Mouse (Mus musculus): ENCODE data around the gene Plekhg2.

Gene Plekhg2

DNA sequence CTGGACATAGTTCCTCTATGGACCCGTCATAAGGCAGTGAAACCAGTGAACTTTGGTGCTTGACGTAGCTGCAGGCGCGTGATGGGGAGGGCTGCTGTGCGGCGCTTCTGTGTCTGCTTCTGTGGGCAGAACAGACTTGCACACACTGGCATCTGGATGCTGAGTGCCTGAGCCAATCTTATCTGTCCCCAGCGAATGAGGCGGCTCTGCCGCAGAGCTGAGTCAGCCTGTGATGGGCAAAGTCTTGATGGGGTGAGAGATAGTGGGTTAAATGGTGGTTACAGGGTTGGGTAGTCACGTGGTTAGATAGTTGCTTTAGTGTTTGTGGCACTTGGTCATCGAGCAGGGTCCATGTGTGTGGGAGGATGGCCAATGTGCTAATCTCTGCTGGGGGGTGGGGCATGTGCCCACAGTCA, 10.6 kb upstream of the Plekhg2 start:
- no peak for DNase-seq (ENCODE audit: low spot score)

DNA sequence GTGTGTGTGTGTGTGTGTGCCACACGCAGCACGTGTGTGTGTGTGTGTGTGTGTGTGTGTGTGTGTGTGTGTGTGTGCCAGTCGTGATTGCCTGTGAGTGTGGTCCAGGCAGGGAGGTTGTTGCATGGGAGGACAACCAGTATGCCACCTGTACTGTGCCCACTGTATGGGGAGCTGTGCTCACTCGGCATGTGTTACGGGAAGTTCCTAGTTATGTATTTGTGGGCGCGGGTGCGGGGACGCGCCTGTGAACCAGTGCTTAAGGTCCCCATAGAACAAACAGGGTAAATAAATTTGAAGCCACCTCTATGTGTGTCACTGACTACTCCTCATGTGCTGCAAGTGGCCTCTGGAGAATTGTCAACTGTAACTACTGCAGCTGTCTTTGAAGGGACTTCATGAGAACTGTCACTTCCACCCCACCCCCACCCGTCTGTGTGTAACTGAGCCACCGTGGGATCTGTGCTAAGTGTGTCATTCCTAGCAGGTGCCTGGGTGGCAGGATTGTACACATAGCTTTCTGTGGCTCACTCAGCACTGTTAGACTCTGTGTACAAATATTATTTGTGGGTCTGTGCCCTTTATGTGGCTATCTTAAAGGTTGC, 10.1 kb upstream of the Plekhg2 start:
- no peak for DNase-seq (ENCODE audit: low spot score)

DNA sequence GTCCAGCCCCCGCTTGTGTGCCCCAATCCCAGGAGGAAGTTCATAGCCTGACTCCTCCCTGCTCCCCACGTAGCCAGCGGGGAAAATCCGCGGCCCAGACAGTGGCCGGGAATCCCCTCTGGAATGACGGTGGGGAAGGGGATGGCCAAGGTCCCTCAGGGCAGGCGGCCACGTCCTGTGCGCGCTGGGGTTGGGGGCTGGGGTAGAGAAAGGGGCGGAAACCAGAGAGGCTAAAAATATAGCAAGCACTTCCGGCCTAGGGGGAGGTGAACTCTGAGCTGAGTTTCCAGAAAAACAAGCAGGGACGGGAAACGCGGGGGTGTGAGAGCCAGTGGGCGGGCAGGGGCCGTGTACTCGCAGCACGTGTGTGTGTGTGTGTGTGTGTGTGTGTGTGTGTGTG, 9.5 kb upstream of the Plekhg2 start:
- DNase-seq (ENCODE audit: low spot score) = peak; percentile 72

DNA sequence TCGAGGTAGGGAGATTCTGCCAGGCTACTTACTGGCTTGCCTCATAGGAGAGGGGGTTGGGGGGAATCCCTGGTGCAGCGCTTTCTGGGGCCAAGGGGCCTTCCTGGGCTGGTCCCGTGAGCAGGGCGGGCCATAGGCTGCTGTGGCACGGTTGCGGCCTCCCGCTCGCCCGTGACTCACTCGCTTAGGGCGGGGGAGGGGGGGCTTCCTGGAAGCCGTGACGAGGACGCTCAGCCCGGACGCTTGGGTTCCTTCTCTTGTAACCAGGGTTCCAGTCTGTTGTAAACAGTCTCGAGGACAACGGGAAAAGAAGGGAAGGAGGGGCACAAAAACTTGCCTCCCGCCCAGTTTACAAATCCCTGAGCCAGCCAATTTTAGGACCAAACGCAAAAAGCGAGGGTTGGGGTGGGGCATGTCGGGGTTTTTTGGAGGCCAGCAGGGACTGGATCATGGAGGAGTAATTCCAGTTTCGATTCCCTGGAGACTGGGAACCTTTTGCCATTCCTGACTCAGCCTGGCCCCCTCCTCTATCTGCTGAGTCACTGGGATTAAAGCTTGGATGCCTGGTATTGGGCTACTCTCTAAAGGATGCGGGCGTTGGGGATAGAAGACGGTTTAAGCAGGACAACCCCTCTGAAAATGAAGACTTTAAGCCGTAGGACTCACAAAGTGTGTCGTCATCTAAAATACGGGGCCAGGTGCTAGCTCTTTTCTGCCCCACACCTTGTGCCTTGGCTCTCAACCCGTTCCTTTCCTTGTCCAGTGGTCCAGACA, 8.8 kb upstream of the Plekhg2 start:
- DNase-seq (ENCODE audit: low spot score) = no peak

DNA sequence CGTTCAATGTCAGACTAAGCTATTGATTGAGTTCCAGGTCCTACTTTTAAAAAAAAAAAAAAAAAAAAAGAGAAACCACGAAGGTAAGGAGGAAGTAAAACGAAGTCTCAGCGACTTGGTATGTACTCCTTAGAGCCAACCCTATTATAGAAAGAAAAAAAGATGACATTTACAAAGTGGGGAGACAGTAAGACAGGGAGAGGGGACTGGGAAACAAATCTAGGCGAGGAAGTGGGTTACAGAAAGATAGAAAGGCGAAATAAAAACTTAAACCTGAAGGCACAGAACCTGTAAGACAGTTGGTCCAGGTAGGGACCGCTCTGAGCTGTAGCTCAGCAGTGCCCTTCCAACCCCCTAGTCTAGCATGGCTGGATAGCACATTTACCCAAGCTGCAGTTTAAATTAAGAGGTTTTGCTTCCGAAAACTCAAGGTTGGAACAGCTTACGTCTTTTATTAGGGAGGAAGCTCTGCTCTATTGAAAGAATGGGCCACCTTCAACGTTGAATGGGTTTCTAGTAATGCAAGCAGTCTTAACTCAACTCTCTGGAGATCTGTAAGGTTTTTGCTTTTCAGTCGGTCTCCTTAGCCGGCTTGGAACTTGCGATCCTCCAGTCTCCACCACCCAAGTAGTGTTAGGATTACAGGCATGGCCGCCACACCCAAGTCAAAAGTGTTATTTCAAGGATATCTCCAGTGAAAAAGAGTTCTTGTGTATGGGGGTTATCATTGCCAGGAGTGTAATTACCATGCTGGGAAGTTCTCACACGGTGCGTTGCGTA, 8.0 kb upstream of the Plekhg2 start, which contains the start of gene Zfp36:
Gene Zfp36 (minus strand): TSS at position 17 of the 780 bp plus-strand sequence.
- no peak for DNase-seq (ENCODE audit: low spot score)

DNA sequence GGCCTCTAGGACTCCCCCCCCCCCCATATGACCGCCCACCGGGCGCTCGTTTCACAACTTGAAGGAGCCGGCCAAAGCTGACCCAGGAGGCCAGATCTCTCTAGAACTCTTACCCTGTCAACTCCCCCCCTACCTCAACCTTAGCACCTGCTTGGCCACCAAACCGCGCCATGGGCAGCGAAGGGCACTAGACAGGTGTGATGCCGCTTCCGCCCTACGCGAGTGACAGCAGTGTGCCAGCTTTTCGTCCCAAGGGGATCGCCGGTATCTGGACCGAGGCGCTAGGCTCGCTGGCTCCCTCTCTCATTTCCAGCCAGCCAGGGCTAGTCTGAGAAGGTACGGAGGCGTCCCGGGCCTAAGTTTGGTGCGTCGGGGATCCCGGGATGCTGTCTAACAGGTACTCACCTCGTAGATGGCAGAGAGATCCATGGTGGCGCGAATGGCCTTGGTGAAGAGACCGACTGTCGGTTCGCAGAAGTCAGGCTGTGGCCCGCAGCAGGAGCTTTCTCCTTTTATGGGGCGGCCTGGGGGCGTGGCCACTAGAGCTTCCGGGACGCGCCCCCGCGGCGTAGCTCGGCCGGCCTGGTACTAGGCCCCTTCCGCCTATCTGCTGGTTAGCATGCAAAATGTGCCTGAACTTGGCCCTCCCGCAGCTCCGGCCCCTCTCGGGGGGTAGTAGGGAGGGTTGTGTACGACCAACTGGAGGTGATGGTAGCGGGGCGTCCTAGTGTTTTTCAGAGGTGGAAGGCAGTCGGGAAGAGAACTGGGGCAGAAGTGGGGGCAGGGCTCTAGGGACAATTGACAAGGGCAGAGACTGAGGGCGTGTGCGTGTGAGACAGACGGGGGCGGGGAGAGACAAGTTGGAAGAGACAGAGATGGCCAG, 6.6 kb upstream of the Plekhg2 start:
- DNase-seq (ENCODE audit: low spot score) = peak; percentile 93

DNA sequence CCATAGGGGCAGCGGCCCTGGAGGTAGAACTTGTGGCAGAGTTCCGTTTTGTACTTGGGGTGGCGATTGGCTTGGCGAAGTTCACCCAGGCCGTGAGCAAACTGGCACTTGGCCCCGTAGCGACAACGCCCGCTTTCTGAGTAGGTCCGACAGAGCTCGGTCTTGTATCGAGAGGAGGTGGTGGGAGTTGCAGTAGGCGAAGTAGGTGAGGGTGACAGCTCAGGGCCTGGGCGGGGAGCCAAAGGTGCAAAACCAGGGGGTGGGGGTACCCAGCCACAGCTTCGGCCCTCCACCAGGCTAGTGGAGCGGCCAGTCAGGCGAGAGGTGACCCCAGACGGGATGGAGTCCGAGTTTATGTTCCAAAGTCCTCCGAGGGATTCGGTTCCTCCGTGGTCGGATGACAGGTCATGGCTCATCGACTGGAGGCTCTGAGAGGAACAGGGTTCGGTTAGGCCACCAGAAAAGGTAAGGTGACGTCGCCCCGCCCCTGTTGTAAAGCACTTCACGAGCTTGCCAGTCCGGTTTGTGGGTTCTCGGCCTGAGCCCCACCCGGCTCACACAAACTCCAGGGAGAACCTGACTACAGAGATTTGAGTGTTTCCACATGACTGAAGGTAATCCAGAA, 5.8 kb upstream of the Plekhg2 start:
- DNase-seq (ENCODE audit: low spot score) = no peak

DNA sequence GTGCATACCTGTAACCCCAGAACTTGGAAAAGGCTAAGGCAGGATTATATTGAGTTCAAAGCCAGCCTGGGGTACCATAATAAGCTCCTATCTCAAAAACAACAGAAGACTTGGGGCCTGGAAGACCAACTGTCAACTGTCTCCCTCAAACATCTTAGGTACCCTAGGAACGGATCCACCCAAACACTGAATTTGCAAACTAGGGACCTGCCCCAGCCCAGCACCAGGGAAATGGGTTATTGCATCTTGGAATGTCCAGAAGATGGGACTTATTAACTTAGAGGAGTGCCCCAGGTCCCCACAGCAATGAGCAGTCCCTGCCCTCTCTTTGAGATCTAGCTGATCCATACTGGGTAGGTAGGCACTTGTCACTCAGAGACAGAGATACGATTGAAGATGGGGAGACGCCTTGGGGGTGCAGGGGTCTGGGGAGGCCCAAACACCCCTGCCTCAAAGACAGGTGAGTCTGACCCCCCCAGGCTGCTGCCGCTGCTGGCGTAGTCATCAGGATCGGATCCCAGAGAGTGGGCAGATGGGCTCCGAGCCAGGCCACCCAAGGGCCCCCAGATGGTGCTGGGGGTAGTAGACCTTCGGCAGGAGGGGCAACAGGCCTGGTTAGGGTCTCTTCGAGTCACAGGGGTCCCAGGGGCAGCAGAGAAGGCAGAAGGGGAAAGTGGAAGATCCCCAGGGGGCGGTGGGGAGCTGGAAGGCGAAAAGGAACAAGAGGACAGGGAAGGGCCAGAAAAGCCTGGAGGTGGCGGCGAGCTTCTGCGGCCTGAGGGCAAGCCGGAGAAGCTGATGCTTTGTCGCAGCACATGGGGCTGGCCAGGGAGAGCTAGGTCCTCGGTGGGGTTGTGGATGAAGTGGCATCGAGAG, 5.0 kb upstream of the Plekhg2 start:
- DNase-seq (ENCODE audit: low spot score) = no peak

DNA sequence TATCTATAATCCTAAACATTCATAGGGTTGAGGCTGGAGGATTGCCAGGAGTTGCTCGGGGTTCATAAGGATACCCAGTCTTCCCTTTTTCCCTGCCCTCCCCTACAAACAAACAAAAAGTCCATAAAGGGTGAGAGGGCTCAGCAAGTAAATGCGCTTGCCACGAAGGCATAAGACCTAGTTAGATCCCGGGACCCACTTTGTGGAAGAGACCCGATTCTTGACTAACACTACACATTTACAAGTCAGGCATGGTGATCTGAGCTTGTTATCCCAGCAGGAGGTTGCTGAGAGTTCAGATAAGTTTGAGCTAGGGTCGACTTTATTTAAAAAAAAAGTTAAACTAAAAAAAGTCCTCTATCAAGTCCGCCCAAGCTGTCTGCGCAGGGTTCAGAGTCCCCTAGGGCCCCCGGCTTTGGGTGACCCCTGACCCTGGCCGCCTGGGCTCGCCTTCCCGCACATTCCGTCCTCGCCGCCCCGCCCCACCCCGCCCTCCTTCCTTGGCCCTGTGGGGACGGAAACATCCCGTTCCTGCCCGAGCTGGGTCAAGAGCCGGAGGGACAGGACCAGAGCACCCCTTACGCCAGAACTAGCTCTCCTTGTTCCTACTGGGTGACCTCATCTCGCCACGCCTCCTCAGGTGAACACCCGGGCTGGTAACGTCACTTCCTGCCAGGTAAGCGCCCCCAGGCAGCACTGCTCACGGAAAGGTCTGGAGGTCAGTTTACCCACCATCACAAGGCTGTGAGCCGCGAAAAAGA, 3.8 kb upstream of the Plekhg2 start:
- DNase-seq (ENCODE audit: low spot score) = no peak

DNA sequence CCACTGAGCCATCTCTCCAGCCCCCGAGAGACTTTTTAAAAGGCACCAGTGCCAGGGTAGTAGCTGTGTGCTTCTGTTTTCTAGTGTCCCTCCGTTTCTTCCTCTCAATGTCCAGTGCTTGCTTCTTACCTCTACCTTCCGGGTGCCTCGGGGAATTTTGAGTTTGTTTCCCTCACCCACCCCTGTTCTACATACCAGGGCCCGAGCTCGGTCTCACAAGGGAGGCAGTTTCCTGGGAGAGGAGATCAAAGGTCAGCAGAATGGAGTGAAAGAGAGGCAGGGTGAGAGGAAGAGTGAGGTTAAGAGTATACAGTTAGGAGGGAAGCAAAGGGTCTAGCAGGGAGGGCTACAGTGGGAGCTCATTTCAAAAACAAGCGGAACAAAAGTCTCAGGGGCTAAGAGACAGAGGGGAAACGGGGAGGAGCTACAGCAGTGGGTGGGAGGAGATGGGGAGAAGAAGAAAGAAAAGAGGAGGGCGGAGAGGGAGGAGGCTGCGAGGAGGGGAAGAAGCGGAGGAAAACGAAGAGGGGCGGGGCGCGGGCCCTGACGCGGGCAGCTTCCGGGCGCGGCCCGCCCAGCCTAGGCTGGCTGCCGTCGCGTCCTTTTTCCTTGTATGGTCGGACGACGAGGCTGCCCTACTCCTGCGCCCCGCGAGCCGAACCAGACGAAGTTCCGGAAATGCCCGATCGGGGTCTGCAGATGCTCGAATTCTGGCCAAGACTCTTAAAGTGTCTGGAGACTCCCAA, 3.0 kb upstream of the Plekhg2 start:
- DNase-seq (ENCODE audit: low spot score) = peak; percentile 72

DNA sequence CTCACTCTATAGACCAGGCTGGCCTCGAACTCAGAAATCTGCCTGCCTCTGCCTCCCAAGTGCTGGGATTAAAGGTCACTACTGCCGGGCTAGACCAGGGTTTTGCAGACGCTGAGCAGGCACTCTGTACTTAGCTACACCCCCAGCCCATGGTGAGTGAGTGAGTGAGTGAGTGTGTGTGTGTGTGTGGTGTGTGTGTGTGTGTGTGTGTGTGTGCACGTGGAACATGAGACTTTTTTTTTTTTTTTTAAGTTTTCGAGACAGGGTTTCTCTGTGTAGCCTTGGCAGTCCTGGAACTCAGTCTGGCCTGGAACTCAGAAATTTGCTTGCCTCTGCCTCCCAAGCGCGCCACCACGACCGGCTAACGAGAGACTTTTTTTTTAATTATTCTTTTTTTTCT, 2.2 kb upstream of the Plekhg2 start:
- DNase-seq (ENCODE audit: low spot score) = no peak

DNA sequence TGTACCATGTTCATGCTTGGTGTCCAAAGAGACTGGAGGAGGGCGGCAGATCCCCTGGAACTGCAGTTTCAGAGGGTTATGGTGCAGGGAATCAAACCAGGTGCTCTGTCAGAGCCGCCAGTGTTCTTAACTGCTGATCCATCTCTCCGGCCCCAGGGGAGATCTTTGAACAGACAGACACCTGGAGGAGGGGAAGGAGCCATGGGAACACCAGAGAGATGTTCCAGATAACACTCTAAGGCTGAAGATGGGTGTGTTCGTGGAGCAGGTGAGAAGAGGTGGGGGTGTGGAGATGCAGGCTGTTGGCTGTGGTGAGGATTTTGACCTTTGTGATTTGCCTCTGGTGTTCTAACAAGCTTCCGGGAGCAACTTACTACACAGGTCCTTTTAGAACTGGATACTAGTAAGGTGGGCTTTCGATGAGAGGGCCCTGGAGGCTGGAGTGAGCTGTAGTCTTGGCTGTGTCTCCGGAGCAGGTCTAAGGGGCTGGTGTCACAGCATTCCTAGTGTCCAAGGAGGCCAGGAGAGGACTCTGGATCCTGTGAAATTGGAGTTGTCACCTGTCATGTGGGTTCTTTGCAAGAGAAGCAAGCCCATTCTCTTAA, 1.6 kb upstream of the Plekhg2 start:
- no peak for DNase-seq (ENCODE audit: low spot score)

DNA sequence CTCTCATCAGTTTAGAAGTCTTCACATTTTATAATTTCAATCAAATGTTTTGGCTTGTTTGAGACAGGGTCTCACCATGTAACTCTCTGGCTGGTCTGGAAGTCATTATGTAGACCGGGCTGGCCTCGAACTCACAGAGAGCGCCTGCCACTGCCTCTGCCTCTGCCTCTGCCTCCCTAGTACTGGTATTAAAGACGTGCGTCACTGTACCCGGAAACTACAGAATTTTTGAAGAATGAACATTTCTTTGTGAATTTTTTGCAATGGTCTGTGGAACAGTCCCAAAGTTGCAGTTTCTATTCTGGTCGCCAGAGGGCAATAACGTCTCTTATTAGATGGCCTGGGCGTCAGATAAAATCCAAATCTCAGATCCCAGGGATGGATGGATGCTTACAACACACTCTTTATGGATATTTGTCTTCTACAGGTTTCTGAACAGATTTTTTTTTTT, 757 bp upstream of the Plekhg2 start:
- DNase-seq (ENCODE audit: low spot score) = no peak

DNA sequence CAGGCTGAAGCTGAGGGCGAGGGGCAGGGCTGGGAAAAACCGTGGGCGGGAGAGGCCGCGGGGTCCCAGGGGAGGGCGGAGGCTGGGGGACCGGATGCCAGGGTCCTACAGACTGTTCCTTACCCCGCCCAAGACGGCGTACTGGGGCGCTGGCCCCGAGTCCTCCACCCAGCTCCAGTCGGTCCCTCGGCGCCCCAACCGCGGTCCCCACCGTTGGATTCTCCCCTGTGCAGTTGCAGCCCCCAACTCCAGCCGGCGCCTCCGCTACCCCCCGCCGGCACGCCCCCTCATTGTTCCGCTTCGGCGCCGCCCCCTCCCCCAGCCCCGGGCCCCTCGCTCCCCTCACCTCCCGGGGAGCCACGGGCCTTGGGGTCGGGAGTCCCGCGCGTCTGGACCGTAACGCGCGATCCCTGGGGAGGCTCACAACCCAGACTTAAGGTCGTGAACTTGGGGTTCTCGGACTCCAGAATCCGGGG, 847 bp downstream of the Plekhg2 start:
- peak; percentile 42 for DNase-seq (ENCODE audit: low spot score)

DNA sequence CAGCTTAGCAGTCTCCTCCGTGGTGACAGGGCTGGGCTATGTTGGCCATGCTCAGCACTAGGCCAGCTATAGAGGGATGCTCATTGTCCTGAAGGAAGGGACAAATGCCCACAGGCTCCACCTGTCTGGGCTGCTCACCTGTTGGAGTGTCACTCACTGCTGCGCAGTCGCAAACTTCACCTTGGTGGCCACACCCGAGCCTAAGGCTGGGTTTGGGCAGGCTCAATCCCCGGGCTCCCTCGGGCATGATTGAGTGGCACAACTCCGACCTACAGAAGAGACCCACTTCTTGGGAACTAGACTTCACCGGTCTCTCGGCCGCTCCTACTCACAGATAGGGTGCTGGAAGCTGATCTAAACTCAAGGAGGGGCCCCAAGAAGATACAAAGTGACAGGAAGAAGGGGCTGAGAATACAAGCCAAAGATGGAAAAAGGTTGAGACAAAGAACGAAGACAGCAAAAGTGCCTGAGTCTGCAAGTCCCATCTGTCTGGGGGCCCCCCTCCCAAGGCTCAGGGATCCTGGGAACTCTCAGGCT, 1.4 kb downstream of the Plekhg2 start:
- DNase-seq (ENCODE audit: low spot score) = no peak

DNA sequence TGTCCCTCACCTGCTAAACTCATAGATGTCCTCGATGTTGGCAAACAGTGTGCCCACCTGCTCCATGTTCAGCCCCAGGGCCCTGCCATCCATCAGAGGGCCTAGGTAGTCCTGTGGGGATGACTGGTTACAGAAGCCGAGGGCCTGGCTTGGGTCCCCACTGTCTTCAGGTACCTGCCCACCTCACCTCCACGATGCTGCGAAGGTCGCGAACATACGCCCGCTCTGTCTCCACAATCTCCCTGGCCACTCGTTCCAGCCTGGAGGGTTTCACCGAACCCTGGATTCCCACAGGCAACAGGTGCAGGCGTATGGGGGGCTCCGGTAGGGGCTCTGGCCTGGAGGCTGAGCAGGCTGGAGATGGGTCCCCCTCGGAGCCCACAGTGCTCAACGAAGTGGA, 2.3 kb downstream of the Plekhg2 start:
- no peak for DNase-seq (ENCODE audit: low spot score)

DNA sequence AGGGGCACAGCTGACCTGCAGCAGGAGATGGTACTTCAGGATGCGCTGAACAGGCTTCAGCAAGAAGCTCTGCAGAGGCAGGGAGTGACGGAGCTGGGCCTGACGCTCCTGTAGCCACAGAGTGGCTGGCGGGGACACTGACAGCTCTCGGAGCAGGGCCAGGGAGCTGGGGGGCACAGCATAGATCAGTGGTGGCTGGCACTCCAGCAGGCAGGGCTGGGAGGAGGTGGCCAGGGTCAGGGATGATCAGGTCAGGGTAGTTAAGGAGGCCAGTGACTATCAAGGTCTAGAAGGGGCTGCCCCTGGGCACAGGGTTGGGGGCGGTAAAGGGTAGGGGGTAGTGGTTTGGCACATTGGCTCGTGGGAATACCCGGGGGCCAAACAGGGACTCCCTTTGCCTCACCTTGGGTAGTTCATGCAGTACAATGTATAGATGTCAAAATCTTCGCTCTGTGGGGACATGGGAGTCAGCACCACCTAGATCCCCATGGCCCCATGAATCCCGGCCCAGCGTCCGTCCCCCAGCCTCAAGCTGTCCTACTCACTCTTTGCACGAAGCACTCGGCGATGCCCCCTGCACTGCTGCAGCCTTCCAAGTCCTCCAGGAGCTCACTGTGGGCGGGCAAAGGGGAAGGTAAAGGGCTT, 4.0 kb downstream of the Plekhg2 start:
- no peak for DNase-seq (ENCODE audit: low spot score)
